Mouse (Mus musculus): ENCODE data around the gene B4galnt2.

Gene B4galnt2

DNA sequence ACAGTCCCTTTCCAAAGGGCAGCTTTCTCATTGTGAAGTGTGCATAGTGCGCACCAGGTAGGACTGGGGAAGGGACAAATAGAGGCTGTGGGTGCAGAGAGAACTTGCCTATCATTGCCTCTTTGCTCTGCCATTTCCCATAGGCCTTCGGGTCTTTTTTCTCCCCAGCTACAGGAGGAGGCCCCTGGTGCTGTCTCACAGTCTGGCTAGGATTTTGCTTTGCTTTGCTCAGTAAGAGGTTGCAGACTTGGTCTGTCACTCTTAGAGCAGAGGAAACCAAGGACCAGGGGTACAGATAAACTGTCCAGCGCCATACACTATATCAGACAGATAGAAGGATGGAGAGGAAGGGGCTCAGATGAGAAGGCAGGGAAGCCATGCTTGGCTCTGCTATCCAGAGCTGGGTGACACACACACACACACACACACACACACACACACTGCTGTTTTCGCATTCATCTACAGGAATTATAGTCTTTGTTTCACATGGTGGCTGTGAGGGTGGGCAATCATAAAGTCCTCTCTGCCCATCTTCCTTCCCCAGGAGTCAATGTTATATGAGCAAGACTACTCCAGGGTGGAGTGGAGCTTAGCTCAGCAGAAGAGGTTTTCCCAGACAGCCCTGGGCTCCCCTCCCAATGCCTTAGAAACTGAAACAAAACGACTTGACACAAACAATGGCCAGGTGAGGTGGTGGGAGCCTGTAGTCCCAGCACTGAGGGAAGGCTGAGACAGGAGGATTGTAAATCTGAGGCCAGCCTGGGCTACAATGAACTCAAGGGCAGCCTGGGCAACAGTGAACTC, 73.8 kb downstream of the B4galnt2 start:
- no peak for DNase-seq (ENCODE audit: low spot score in 2 of 2)

DNA sequence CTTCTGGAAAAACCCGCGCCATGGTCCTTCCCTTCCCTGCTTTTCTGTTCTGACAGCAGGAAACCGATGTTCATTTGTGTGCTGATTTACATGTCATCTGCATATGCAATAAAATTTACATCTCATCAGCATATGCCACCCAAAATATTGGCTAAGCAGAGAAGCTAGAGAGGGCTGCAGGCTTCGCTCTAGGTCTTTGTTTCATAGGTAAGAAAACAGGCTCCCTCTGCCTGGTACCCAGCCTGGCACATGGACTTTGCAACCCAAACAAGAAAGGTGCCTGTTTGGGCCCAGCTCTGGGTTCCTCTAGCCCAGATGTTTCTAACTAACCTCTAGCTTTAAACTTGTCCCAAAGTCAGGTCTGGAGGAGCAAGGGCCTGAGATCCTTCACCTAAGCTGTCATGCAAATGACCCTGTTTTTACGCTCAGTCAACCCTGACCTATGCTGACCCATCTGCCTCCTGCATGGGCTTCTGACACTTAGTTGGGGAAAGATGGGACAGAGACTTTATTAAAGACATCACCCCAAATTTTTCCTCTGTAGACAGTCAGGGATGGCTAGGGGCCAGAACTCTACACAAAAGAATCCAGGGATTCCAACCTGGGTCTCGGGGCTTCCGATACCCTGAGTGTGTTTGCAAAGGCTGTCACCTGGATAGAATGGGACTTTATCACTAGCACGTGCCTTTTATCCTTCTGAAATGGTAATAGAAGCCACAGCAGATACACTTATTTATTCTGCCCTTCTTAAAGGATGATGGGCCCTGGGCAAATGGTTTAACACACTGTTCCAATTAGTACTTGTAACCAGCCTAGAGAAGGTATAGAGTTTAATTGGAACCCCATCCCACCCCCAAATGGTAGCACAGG, 75.5 kb downstream of the B4galnt2 start:
- no peak for DNase-seq (ENCODE audit: low spot score in 2 of 2)

DNA sequence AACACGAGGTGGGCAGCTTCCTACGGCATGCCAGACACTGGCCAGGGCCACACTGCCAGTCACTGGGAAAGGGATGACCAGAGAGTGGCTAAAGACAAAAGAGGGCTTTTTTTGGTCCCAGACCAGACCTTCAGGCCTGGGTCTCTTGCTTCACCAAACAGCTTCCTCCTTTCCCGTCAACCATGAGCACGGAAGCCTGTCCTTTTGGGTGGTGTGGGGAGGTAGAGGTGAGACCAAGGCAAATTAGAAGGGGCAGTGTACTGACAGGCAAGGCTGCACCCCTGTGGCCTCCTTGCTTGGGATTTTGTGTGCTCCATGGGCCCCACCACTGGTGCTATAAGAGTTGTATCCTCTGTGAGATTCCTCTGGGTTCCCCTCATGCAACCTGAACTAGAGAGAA, 76.1 kb downstream of the B4galnt2 start:
- no peak for DNase-seq (ENCODE audit: low spot score in 2 of 2)

DNA sequence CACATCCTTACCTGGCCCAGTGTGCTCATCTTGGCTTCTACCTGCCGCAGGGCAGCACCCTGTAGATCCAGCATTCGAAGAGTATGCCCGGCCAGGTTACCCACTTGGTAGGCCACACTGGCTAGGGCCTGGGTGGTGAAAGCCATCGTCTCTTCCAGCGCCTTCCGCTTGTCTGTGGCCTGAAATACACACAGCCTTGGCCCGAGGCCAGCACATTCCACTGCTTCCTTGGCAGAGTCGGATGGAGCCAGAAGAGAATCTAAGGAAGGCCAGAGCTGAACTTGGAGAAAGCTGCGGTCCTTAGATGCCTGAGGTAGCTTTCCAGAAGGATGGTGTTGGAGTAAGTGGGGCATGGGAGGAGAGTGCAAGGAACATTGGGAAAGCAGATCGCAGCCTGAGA, 77.6 kb downstream of the B4galnt2 start, which contains the start of gene Gngt2:
TSS of gene Gngt2 (plus strand) at position 158 of the 400 bp plus-strand sequence.
- DNase-seq (ENCODE audit: low spot score in 2 of 2) = no peak

DNA sequence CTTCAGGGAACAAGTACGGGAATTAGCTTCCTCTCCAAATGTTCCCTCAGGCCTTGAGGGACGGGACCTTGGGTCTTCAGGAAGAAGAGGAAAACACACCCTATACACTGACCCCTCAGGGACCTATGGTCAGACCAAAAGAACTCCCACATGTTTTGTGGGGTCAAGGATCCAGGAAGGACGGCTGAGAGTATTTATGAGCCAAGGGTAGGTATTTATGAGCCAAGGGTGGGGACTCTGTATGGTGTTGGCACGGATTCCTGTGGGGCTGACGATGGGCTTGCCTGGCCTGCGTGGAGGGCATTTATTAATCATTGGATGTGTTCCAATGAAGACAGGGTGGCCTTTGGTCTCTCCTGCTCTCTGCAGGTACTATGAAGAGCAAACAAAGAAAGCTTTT, 78.3 kb downstream of the B4galnt2 start:
- DNase-seq (ENCODE audit: low spot score in 2 of 2) = no peak

DNA sequence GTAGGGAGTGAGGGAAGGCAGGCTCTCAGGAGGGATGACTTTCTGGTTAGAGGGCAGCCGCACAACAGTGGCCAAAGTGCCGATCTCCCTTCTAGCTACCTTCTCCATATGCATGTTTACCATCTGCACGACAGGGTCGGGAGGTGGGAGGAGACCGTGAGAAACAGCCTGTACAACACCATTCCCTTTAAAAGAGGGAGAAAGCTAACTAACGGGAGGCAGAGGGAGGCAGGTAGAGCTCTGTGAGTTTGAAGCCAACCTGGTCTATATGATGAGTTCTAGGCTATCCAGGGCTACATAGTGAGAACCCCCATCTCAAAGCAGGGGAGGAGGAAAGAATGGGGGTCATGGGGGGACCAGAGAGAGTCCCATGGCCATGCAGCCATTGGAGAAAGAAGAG, 78.9 kb downstream of the B4galnt2 start:
- no peak for DNase-seq (ENCODE audit: low spot score in 2 of 2)

DNA sequence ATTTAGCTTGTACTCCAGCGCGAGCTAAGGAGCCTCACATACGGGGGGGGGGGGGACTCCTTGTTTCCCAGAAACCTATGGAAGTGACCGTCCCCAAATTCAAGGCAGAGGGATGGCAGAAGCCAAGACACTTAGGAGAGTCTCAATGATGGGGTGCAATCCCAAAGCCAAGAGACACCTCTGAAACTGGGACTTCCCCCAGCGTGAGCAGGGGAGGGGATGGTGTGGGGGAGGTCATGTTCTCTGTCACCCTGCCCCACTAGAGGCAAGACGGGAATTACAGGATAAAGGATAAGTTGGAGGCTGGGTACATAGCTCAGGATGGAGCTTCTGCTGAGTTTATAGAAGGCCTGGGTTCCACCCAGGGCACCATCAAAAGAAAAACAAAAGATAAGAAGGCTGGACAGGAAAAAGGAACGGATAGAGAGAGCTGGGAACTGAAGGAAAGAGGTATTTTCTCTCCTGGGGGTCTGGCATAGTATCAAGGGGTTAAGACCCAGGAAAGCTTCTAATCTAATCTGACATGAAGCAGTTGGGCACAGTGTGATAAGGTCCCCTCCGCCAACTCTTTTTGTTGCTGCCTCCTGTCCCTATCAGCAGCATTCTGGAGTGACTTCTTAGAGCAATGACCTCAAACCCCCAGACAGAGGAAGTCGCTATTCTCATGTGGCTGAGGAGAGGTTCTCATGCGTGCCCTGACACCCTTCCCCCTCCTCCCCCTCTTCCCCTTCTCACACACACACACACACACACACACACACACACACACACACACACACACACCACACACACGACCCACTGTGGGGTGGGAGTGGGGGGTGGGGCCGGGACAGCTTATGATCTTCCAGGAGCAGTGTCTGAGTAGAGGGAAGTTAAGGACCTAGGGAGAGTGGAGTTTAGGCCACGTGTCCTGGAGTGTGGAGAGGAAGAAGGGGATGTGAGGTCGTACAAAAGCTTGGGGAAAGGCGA, 79.7 kb downstream of the B4galnt2 start:
- DNase-seq (ENCODE audit: low spot score in 2 of 2) = no peak

DNA sequence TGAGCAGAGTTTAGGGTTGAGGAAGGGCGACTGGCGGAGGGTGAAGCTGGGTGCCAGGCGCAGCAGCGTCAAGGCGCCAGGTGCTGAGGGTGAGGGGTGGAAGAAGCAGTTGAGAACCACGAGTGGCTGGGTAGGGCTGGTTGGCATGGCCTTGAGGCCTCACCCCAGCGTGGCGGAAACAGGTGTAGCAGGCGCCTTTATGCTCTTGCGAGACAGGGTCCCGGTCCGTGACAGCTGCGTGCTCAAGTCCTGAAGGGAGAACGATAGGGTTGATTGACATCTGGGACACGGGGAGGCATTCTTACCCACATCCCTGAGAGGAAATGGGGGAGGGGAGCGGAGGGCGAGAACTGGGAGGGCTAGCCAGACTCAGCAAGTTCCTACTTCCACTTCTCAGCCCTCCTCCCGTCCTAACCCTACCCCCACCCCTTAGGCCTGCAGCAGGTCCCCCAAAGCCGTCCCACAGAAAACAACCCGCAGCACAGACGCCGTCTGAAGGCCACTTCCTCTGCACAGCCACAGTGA, 80.5 kb downstream of the B4galnt2 start:
- no peak for DNase-seq (ENCODE audit: low spot score in 2 of 2)

DNA sequence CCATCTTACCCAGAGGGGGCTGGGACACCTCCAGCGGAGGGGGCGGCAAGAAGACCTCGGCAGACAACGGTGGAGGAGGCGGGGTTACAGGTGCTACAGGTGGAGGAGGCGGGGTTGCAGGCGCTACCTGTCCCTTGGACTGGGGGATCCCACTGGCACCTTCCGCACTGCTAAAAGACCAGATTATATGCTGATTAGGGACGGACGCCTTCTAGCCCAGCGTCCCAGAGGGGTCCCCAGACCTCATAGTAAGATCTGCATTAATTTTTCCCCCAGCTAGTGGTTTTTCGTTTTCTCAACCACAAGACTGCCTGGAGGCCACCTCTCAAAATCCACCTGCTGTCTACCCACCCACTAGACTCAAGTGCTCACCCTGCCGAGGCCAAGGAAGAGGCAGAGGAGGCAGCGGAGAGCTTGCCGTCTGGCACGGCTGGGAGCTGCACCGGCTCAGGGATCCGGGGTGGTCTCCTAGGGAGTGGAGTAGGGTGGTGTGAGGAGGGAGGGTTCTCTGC, 81.0 kb downstream of the B4galnt2 start:
- DNase-seq (ENCODE audit: low spot score in 2 of 2) = no peak

DNA sequence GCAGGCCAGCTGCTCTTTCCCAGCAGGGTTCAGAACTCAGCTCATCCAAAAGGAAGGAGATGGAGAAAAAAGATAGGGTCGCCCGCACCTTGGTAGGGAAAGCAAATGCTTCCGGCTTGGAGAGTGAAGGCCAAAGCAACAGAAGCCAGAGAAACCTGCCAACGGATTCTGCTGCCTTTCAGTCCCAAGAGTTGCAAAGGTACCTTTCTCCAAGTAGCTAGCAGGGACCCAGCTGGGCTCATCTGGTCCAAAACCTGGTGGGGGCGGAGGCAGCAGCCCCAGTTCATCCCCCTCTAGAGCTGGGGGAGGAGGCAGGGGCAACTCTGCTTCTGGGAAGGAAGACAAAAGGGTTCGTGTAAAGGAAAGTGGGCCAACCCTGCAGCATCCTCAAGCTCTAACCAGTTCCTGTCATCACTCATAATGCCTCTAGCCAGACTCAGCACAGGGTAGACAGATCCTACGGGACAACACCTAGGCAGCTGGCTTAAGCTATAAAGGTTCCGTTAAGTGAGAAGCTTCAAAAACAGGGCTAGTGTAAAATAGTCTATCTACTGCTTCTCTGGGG, 81.6 kb downstream of the B4galnt2 start:
- no peak for DNase-seq (ENCODE audit: low spot score in 2 of 2)

DNA sequence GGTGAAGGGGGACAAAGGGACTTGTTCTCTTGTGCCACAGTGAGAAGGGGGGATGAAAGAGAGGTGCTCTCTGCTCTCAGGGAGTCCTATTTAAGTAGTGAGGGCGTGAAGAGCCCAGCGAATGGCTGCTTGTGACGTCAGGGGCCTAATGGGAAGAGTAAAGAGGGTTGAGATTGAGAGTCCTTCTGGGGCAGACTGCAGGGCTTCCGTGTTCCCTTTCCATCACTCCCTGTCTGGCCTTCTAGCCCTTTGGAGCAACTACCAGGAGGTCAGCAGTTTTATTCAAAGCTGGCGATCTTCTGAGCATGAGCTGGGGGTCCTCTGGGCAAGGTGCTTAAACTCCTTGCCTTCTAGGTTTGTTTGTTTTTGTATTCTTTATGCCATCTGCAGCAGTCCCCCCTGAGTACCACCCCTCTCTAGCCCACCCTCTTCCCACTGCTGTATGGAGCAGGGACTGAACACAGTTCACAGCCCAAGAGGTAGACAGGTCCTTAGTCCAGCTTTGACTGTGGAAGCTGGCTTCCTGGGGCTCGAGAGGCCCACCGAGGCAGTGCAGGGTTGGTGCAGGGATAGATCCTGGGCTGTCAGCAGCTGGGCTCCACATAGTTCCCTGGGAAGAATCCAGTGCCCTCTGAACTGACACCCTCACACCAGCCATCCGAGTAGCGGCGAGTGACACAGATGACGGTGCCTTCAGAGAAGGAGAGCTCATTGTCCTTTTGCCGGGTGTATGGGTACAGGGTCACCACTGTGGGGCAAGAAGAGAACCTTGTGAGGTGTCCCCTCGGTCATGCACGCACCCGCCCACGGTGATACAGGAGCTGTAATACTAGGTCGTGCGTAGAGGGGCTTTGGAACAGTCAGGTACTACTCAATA, 82.3 kb downstream of the B4galnt2 start:
- no peak for DNase-seq (ENCODE audit: low spot score in 2 of 2)

DNA sequence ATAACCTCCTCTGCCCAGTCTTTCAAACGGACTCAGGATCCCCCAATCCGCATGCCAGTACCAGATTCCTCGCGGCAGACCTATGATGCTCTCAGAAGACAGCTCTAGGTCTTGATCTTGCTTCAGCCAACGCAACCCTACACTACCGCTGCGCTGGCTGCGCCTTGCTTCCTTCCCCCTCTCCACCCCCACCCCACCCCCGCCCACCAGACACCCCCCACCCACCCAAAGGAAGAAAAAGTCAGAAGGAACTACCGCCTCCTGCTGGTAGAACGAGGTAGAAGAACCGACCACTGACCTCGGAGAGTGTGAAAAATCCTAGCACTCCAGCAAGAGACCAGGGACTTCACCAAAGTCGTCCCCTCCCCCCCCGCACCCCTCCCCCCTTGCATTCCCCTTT, 83.0 kb downstream of the B4galnt2 start:
- no peak for DNase-seq (ENCODE audit: low spot score in 2 of 2)

DNA sequence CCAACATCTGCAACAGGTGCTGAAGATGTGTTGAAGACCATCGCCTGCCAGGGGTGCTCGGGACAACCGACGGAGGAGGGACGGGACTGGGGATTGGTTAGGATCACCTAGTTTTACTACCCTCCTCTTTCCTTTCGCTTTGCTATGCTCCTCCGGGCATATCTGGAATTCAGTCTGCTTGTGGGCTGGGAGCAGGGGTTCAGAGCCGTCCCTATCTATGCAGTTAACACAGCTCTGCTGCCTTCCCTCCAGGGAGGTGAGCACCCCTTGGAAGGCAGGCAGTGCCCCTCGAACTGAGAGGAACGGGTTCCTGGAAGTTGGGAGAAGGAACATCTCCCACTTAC, 83.4 kb downstream of the B4galnt2 start:
- DNase-seq (ENCODE audit: low spot score in 2 of 2) = no peak

DNA sequence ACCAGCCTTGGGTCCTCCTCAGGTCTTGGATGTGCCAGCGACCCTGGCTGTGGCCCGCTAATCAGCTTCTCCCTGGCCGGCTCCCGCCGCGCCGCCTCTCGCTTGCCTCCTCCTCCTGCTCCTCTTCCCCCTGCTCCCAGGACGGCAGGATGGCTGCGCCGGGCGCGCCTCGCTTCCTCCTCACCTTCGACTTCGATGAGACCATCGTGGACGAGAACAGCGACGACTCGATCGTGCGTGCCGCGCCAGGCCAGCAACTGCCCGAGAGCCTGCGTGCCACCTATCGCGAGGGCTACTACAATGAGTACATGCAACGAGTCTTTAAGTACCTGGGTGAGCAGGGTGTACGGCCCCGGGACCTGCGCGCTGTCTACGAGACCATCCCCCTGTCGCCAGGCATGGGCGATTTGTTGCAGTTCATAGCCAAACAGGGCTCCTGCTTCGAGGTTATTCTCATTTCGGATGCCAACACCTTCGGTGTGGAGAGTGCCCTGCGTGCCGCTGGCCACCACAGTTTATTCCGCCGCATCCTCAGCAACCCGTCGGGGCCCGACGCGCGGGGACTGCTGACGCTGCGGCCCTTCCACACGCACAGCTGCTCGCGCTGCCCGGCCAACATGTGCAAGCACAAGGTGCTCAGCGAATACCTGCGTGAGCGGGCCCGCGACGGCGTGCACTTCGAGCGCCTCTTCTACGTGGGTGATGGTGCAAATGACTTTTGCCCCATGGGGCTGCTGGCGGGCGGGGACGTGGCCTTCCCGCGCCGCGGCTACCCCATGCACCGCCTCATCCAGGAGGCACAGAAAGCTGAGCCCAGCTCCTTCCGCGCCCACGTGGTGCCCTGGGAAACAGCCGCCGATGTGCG, 84.0 kb downstream of the B4galnt2 start:
- DNase-seq (ENCODE audit: low spot score in 2 of 2) = no peak

DNA sequence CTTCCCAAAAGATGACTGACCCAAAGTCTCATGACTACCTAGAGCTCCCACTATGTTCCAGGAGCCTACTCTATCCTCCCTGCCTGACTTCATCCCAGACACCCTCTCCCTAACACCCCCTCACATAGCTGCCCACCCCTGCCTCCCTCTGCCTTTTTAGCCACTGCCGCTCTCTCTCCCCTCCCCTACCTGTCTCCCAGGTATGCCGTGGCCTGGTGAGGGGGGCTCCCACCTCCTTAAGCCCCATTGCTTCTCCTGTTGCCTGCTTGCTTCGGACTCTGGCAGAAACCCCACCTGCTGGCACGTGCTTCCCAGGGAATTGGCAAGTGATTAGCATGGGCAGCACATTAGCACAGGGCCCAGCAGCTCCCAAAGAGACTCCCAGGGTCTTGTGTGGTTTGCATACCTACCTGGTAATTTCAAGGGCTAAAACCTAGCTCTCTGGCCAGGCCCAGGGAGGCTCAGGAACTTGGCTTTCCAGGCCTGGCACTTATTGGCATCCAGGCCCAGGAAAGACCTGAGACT, 85.1 kb downstream of the B4galnt2 start:
- DNase-seq (ENCODE audit: low spot score in 2 of 2) = no peak

DNA sequence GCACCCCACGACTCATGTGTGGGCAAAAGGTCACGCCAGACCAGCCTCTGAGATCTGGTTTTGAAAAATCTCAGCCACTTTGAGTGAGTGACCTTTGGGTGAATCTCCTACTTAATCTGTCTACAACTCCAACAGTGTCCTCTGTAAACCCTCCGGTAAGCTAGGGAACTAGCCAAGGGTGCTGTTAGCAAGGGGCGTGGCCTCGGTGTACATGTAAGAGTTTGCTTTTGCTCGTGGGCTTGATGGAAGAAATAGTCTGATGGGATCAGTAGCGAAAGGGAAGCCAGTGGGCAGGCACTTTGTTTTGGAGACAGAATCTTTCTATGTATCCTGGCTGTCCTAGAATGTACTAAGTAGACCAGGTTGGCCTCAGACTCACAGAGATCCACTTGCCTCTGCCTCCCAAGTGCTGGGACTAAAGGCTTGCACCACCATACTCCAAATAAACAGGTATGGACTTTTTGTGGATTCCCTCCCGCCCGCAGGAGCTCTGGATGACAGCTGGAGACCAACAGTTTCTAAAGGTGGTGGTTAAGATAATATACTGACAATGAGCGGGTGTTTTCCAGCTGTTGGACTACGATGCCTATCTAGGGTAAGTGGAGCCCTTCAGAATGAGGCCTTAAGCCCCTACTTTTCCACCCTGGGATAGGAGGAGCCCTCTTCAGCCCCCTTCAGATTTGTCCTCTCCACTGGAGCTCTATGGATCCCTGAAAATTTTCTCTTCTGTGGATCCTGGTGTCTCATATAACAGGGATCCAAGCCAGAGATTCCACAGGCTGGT, 86.3 kb downstream of the B4galnt2 start:
- no peak for DNase-seq (ENCODE audit: low spot score in 2 of 2)

DNA sequence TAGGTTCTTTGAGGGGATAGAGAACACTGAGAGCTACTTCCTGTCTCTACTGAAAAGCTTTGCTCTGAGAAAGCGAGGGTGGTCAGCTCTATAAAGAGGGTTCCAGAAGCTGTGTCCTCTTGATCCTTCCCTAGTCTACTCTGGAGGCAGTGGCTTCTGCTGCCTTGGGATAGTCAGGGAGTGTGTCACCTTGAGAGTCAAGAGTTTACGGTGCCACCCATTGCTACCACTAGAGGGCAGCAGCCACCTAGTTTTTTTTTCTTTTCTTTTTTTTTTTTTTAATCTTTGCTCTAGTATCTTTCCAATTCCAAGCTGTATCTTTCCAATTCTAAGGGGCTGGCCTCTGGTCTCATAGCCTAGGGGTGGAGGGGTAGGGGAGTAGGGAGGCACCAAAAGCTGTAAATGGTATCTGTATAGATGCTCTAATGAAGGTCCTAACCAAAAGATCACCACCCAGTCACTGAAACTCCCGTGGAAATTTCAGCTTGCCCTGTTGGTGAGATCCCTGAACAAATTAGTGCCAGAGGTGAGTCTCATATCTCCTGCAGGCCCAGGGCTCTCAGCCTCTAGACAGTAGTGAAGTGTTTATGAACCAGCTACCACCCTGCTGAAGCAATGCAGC, 87.1 kb downstream of the B4galnt2 start:
- DNase-seq (ENCODE audit: low spot score in 2 of 2) = peak; percentile 62 to 75

DNA sequence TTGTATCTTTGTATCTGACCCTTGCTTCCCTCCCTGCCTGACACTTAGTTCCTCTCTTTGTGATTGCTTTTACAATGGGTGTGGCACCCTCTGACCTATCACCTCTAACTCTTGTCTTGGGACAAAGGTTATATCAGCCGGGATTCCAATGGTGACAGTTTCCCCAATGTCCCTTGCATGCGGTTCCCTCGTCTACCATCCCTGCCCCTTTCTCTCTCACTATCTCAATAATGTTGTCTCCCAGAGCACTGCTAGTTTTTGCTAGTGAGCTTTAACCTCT, 87.6 kb downstream of the B4galnt2 start:
- no peak for DNase-seq (ENCODE audit: low spot score in 2 of 2)

All from frontal cortex, postnatal 36 days (tissue).